Mouse (Mus musculus): ENCODE data around the gene Osgin1. TPM values are rescaled to one million over a fixed set of nuclear protein-coding genes. Genes with fewer than 3 reads are reported as not detected.

Gene Osgin1
- total RNA-seq, 2 experiments from 2014 or later = 0.55 to 1.0 TPM

- no peak for DNase-seq (ENCODE audit: low spot score in 2 of 2)
- intact Hi-C loops (cut with DNase I) = no loop called here
Measured at GRCm38 (mm10) chr8:119468091-119468490, 34.2 kb downstream of the Osgin1 start.

- intact Hi-C loops (cut with DNase I) = no loop called here
- no peak for DNase-seq (ENCODE audit: low spot score in 2 of 2)
Measured at GRCm38 (mm10) chr8:119478684-119479083, 44.8 kb downstream of the Osgin1 start.

GRCm38 (mm10) chr8:119484145-119484896 is 50.4 kb downstream of the Osgin1 start:
- no peak for DNase-seq (ENCODE audit: low spot score in 2 of 2)
- intact Hi-C loops (cut with DNase I) = no loop called here

GRCm38 (mm10) chr8:119487093-119487492 is 53.2 kb downstream of the Osgin1 start:
- intact Hi-C loops (cut with DNase I) = no loop called here
- DNase-seq (ENCODE audit: low spot score in 2 of 2) = no peak

Other genes with a start within 250 kb of the Osgin1 start
- gene Hsbp1, start 89.6 kb upstream of the Osgin1 start, total RNA-seq (2021) = 100 to 1,000 TPM; 402 to 432 TPM
- gene Mlycd, start 39.2 kb upstream of the Osgin1 start, total RNA-seq (2021) = 10 to 100 TPM; 28.6 to 30.3 TPM
- 10 to 100 TPM; 59.0 to 73.8 TPM for gene Necab2, start 12.6 kb downstream of the Osgin1 start, total RNA-seq (2021)
- under 1 TPM; 0.34 to 0.69 TPM for gene Slc38a8, start 67.6 kb downstream of the Osgin1 start, total RNA-seq (2021)
- 10 to 100 TPM; 62.3 to 68.5 TPM for gene Mbtps1, start 124.6 kb downstream of the Osgin1 start, total RNA-seq (2021)
- gene Hsdl1, start 141.1 kb downstream of the Osgin1 start, total RNA-seq (2021) = 10 to 100 TPM; 44.8 to 47.1 TPM
- gene Dnaaf1, start 141.1 kb downstream of the Osgin1 start, total RNA-seq (2021) = under 1 TPM; 0.21 to 0.25 TPM
- 1 to 10 TPM; 9.9 to 10.0 TPM for gene Taf1c, start 171.1 kb downstream of the Osgin1 start, total RNA-seq (2021)
- under 1 TPM; 0.23 to 0.55 TPM for gene Adad2, start 178.6 kb downstream of the Osgin1 start, total RNA-seq (2021)
- 1 to 10 TPM; 3.3 to 4.0 TPM for gene Kcng4, start 201.6 kb downstream of the Osgin1 start, total RNA-seq (2021)
- 10 to 100 TPM in 1 of 2 experiments, 1 to 10 TPM in 1; 8.6 to 10.8 TPM for gene Wfdc1, start 232.2 kb downstream of the Osgin1 start, total RNA-seq (2021)

Measured in left cerebral cortex, postnatal 25 days (tissue).